Mouse (Mus musculus) MEL (cell line): ENCODE measurements at regions not wholly inside any gene's neighbourhood (a gene's known extent, or its start where the extent isn't known, plus 50 kb on each side); places are given as distances from the start of the nearest gene placed in this dataset.

ENCODE experiments used
- DNase-seq: peaks from one replicate; pipeline ENCODE4 v3.0.0; 2011; ENCODE audit warnings: low read depth, low spot score
- H3K27ac ChIP-seq: 2 replicates; pipeline ENCODE4 v1.5.1; 2012; ENCODE audit warnings: low read depth, mild to moderate bottlenecking, control low read depth, low read length, moderate library complexity; ENCODE audit not compliant: control insufficient read depth
- H3K27me3 ChIP-seq, 2 experiments: fragments of 150-350 bp in 1 of 2; sonication (generic) in 1 of 2; 2 replicates each; pipeline ENCODE4 v1.6.1; 2012; ENCODE audit warnings: low read length in 2 of 2, mild to moderate bottlenecking in 2 of 2, improper control_type of control experiment in 1 of 2, moderate library complexity in 1 of 2; ENCODE audit not compliant: insufficient read depth in 2 of 2, control insufficient read depth in 1 of 2
- H3K36me3 ChIP-seq, 2 experiments: 2 replicates each; pipeline ENCODE4 v1.6.1; 2012 to 2014; ENCODE audit warnings: low read length in 2 of 2, improper control_type of control experiment in 1 of 2, inconsistent platforms in 1 of 2, mild to moderate bottlenecking in 1 of 2; ENCODE audit not compliant: insufficient read depth in 2 of 2, control insufficient read depth in 1 of 2
- H3K4me1 ChIP-seq, 2 experiments: fragments of 150-350 bp in 1 of 2; sonication (generic) in 1 of 2; 2 replicates each; pipeline ENCODE4 v1.6.1; 2012; ENCODE audit warnings: low read length in 2 of 2, improper control_type of control experiment in 1 of 2, mild to moderate bottlenecking in 1 of 2; ENCODE audit not compliant: insufficient read depth in 2 of 2, control insufficient read depth in 1 of 2
- H3K4me3 ChIP-seq, 2 experiments: fragments of 150-350 bp in 1 of 2; sonication (generic) in 1 of 2; 2 replicates each; pipeline ENCODE4 v1.5.1; 2012; ENCODE audit warnings: low read depth in 2 of 2, low read length in 2 of 2, mild to moderate bottlenecking in 2 of 2, moderate library complexity in 2 of 2, control low read depth in 1 of 2, improper control_type of control experiment in 1 of 2; ENCODE audit not compliant: control insufficient read depth in 1 of 2, insufficient read depth in 1 of 2
- H3K79me2 ChIP-seq: 2 replicates; pipeline ENCODE4 v1.6.1; 2012; ENCODE audit warnings: mild to moderate bottlenecking, low read length, moderate library complexity; ENCODE audit not compliant: control insufficient read depth, poor library complexity, insufficient read depth
- H3K9ac ChIP-seq: 2 replicates; pipeline ENCODE4 v1.6.1; 2012; ENCODE audit warnings: low read depth, mild to moderate bottlenecking, control low read depth, low read length, moderate library complexity; ENCODE audit not compliant: control insufficient read depth, poor library complexity, severe bottlenecking
- H3K9me3 ChIP-seq: fragments of 150-350 bp; sonication (generic); replicated peaks from 2 replicates; pipeline ENCODE4 v1.6.1; 2012; ENCODE audit warnings: mild to moderate bottlenecking, low read length, improper control_type of control experiment, moderate library complexity; ENCODE audit not compliant: insufficient read depth
- CHD1 ChIP-seq: IDR thresholded peaks from 2 replicates; pipeline ENCODE4 v1.6.1; 2012; ENCODE audit warnings: low read depth, mild to moderate bottlenecking, inconsistent platforms, low read length, improper control_type of control experiment
- CTCF ChIP-seq, 3 experiments: IDR thresholded peaks in 2 of 3; conservative IDR thresholded peaks in 1 of 3; 2 replicates each; pipeline ENCODE4 v1.5.1; 2011 to 2012; ENCODE audit warnings: low read length in 3 of 3, low read depth in 2 of 3, mild to moderate bottlenecking in 2 of 3, improper control_type of control experiment in 1 of 3, inconsistent platforms in 1 of 3, mixed read lengths in 1 of 3, moderate library complexity in 1 of 3; ENCODE audit not compliant: control insufficient read depth in 1 of 3, insufficient read depth in 1 of 3, poor library complexity in 1 of 3, severe bottlenecking in 1 of 3
- ELF1 ChIP-seq: IDR thresholded peaks from 2 replicates; pipeline ENCODE4 v1.6.1; 2014; ENCODE audit warnings: low read depth, mild to moderate bottlenecking, inconsistent platforms, low read length, improper control_type of control experiment, moderate library complexity
- EP300 ChIP-seq, 2 experiments: IDR thresholded peaks; 2 replicates each; pipeline ENCODE4 v1.6.1; 2011; ENCODE audit warnings: improper control_type of control experiment in 2 of 2, low read length in 2 of 2, low read depth in 1 of 2, mild to moderate bottlenecking in 1 of 2
- ETS1 ChIP-seq: IDR thresholded peaks from 2 replicates; pipeline ENCODE4 v1.6.1; 2012; ENCODE audit warnings: low read depth, mild to moderate bottlenecking, inconsistent platforms, low read length, improper control_type of control experiment, moderate library complexity
- HCFC1 ChIP-seq: IDR thresholded peaks from 2 replicates; pipeline ENCODE4 v1.6.1; 2012; ENCODE audit warnings: low read depth, mild to moderate bottlenecking, inconsistent platforms, low read length, improper control_type of control experiment, moderate library complexity
- JUND ChIP-seq: IDR thresholded peaks from 2 replicates; pipeline ENCODE4 v1.6.1; 2011; ENCODE audit warnings: low read depth, mild to moderate bottlenecking, improper control_type of control experiment, low read length
- MAFK ChIP-seq: IDR thresholded peaks from 2 replicates; pipeline ENCODE4 v1.6.1; 2011; ENCODE audit warnings: low read depth, mild to moderate bottlenecking, low read length, improper control_type of control experiment, borderline replicate concordance
- MXI1 ChIP-seq: IDR thresholded peaks from 2 replicates; pipeline ENCODE4 v1.6.1; 2011; ENCODE audit warnings: mild to moderate bottlenecking, low read depth, low read length, improper control_type of control experiment
- MYB ChIP-seq: IDR thresholded peaks from 2 replicates; pipeline ENCODE4 v1.6.1; 2011; ENCODE audit warnings: mild to moderate bottlenecking, low read depth, low read length, improper control_type of control experiment
- MYC ChIP-seq: IDR thresholded peaks from 2 replicates; pipeline ENCODE4 v1.6.1; 2011; ENCODE audit warnings: low read depth, mild to moderate bottlenecking, low read length, improper control_type of control experiment, moderate library complexity
- NELFE ChIP-seq: IDR thresholded peaks from 2 replicates; pipeline ENCODE4 v1.6.1; 2011; ENCODE audit warnings: low read depth, low read length, improper control_type of control experiment
- NRF1 ChIP-seq: IDR thresholded peaks from 2 replicates; pipeline ENCODE4 v1.6.1; 2014; ENCODE audit warnings: low read depth, mild to moderate bottlenecking, inconsistent platforms, low read length, improper control_type of control experiment, moderate library complexity; ENCODE audit not compliant: poor library complexity, insufficient read depth, severe bottlenecking
- POLR2A ChIP-seq, 2 experiments: IDR thresholded peaks; 2 replicates each; pipeline ENCODE4 v1.6.1; 2011 to 2012; ENCODE audit warnings: low read length in 2 of 2, mild to moderate bottlenecking in 2 of 2, control low read depth in 1 of 2, improper control_type of control experiment in 1 of 2, low read depth in 1 of 2, moderate library complexity in 1 of 2; ENCODE audit not compliant: control insufficient read depth in 1 of 2, insufficient read depth in 1 of 2, poor library complexity in 1 of 2
- POLR2AphosphoS5 ChIP-seq: IDR thresholded peaks from 2 replicates; pipeline ENCODE4 v1.6.1; 2012; ENCODE audit warnings: low read depth, borderline replicate concordance, mild to moderate bottlenecking, inconsistent platforms, low read length, moderate library complexity, mixed read lengths
- RAD21 ChIP-seq: IDR thresholded peaks from 2 replicates; pipeline ENCODE4 v1.6.1; 2011; ENCODE audit warnings: mild to moderate bottlenecking, low read depth, low read length, improper control_type of control experiment
- SIN3A ChIP-seq: IDR thresholded peaks from 2 replicates; pipeline ENCODE4 v1.6.1; 2012; ENCODE audit warnings: low read length, improper control_type of control experiment, inconsistent platforms
- SMC3 ChIP-seq: IDR thresholded peaks from 2 replicates; pipeline ENCODE4 v1.6.1; 2011; ENCODE audit warnings: low read depth, low read length, improper control_type of control experiment
- TBP ChIP-seq: IDR thresholded peaks from 2 replicates; pipeline ENCODE4 v1.8.0; 2011; ENCODE audit warnings: low read depth, low read length, improper control_type of control experiment
- TCF12 ChIP-seq: IDR thresholded peaks from 2 replicates; pipeline ENCODE4 v1.6.1; 2014; ENCODE audit warnings: low read depth, mild to moderate bottlenecking, inconsistent platforms, low read length, improper control_type of control experiment, moderate library complexity
- ZC3H11A ChIP-seq: IDR thresholded peaks from 2 replicates; pipeline ENCODE4 v1.6.1; 2012; ENCODE audit warnings: low read depth, mild to moderate bottlenecking, inconsistent platforms, low read length, improper control_type of control experiment

- TF ChIP-seq TCF12 (no peak), TBP (no peak), MXI1 (no peak)
Measured at GRCm38 (mm10) chr2:174897424-174897823, 112.6 kb upstream of the Gm14444 start (continued).

- DNase-seq: no peak
- H3K4me3 ChIP-seq: no peak overlapping the region
- no peaks in the 10 kb centered on the region for H3K27me3 ChIP-seq
- H3K9me3 ChIP-seq: no peaks in the 10 kb centered on the region
- no peak overlapping the region for H3K9ac ChIP-seq
- no peak overlapping the region for H3K27ac ChIP-seq
- H3K79me2 ChIP-seq: no peaks in the 10 kb centered on the region
- no peaks in the 10 kb centered on the region for H3K4me1 ChIP-seq
- no peak for TF ChIP-seq ELF1
- TF ChIP-seq NRF1: no peak
- TF ChIP-seq CHD1: no peak
- TF ChIP-seq MAFK: no peak
- TF ChIP-seq ZC3H11A: no peak
- TF ChIP-seq POLR2AphosphoS5: no peak
- TF ChIP-seq SMC3: no peak
- no peaks in the 10 kb centered on the region for H3K36me3 ChIP-seq
Measured at GRCm38 (mm10) chr2:174899940-174900670, 109.9 kb upstream of the Gm14444 start.

- Histone ChIP-seq H3K27ac (no peak overlapping the region), H3K79me2 (no peaks in the 10 kb centered on the region), H3K27me3 (no peaks in the 10 kb centered on the region), H3K9ac (no peak overlapping the region), H3K4me1 (no peaks in the 10 kb centered on the region), H3K9me3 (no peaks in the 10 kb centered on the region), H3K36me3 (no peaks in the 10 kb centered on the region), H3K4me3 (no peak overlapping the region)
- peak; percentile 8 for DNase-seq
- peak; percentile 64 for TF ChIP-seq SMC3
- no peak for TF ChIP-seq POLR2AphosphoS5
- TF ChIP-seq CTCF (IDR thresholded peaks at IDR 0.05 in 2 of 3, conservative IDR thresholded peaks at IDR 0.05 in 1 of 3; ENCODE audit: control insufficient read depth in 1 of 3, insufficient read depth in 1 of 3, low read depth in 2 of 3, low read length in 3 of 3, poor library complexity in 1 of 3, severe bottlenecking in 1 of 3): peak; percentile 20 to 53 (median 27); a peak in 5 of 6 replicates
- TF ChIP-seq RAD21: peak; percentile 71
- TF ChIP-seq ETS1: no peak
- peak; percentile 49 for TF ChIP-seq ZC3H11A
Measured at GRCm38 (mm10) chr2:174900671-174900991, 109.4 kb upstream of the Gm14444 start.

GRCm38 (mm10) chr2:174901801-174902200, 108.2 kb upstream of the Gm14444 start:
- H3K27ac ChIP-seq: no peak overlapping the region
- no peaks in the 10 kb centered on the region for H3K9me3 ChIP-seq
- no peaks in the 10 kb centered on the region for H3K36me3 ChIP-seq

More at GRCm38 (mm10) chr2:174901801-174902200, 108.2 kb upstream of the Gm14444 start:
- no peak overlapping the region for H3K4me3 ChIP-seq
- no peak for DNase-seq
- no peaks in the 10 kb centered on the region for H3K79me2 ChIP-seq
- H3K9ac ChIP-seq: no peak overlapping the region
- no peaks in the 10 kb centered on the region for H3K4me1 ChIP-seq
- no peak for TF ChIP-seq JUND
- TF ChIP-seq RAD21: no peak
- TF ChIP-seq POLR2A (IDR thresholded peaks at IDR 0.05; ENCODE audit: control insufficient read depth in 1 of 2, insufficient read depth in 1 of 2, low read depth in 1 of 2, low read length in 2 of 2, poor library complexity in 1 of 2): no peak
- no peak for TF ChIP-seq HCFC1
- no peak for TF ChIP-seq EP300 (IDR thresholded peaks at IDR 0.05; ENCODE audit: low read depth in 1 of 2, low read length in 2 of 2)
- no peak for TF ChIP-seq TBP
- no peak for TF ChIP-seq MYC
- TF ChIP-seq MYB: no peak
- no peak for TF ChIP-seq SIN3A
- no peak for TF ChIP-seq ZC3H11A
- TF ChIP-seq CTCF (IDR thresholded peaks at IDR 0.05 in 2 of 3, conservative IDR thresholded peaks at IDR 0.05 in 1 of 3; ENCODE audit: control insufficient read depth in 1 of 3, insufficient read depth in 1 of 3, low read depth in 2 of 3, low read length in 3 of 3, poor library complexity in 1 of 3, severe bottlenecking in 1 of 3): no peak
- no peak for TF ChIP-seq NELFE
- no peaks in the 10 kb centered on the region for H3K27me3 ChIP-seq
